Mouse (Mus musculus) midbrain, postnatal 0 days (tissue): ENCODE data around the gene Sost. TPM values are rescaled to one million over a fixed set of nuclear protein-coding genes. Genes with fewer than 3 reads are reported as not detected.

ENCODE experiments used
- ATAC-seq: fragments of 200-750 bp; cut with Nextera tagmentation; 2 replicates; pipeline ENCODE4 v1.8.0; 2017; ENCODE audit warnings: moderate number of reproducible peaks, mild to moderate bottlenecking, moderate TSS enrichment, moderate library complexity; ENCODE audit not compliant: low FRiP score
- DNase-seq: peaks from one replicate; pipeline ENCODE4 v3.0.0-alpha.2; 2015; ENCODE audit warnings: low spot score
- H3K27ac ChIP-seq: fragments of 300-500 bp; sonication (generic); 2 replicates; pipeline ENCODE4 v1.5.1; 2014; ENCODE audit warnings: low read depth, mild to moderate bottlenecking, low read length, mixed read lengths
- H3K27me3 ChIP-seq: fragments of 300-500 bp; sonication (generic); 2 replicates; pipeline ENCODE4 v1.6.1; 2014; ENCODE audit warnings: low read length, control low read depth, mixed read lengths; ENCODE audit not compliant: insufficient read depth
- H3K36me3 ChIP-seq: fragments of 300-500 bp; sonication (generic); 2 replicates; pipeline ENCODE4 v1.6.1; 2014; ENCODE audit warnings: low read length, control low read depth, mixed read lengths; ENCODE audit not compliant: insufficient read depth
- H3K4me1 ChIP-seq: fragments of 300-500 bp; sonication (generic); 2 replicates; pipeline ENCODE4 v1.6.1; 2014; ENCODE audit warnings: mild to moderate bottlenecking, control low read depth, antibody characterized with exemption, low read length, mixed read lengths; ENCODE audit not compliant: insufficient read depth
- H3K4me2 ChIP-seq: fragments of 300-500 bp; sonication (generic); 2 replicates; pipeline ENCODE4 v1.6.1; 2014; ENCODE audit warnings: low read depth, mild to moderate bottlenecking, low read length, mixed read lengths; ENCODE audit not compliant: poor library complexity, severe bottlenecking
- H3K4me3 ChIP-seq: fragments of 300-500 bp; sonication (generic); 2 replicates; pipeline ENCODE4 v1.5.1; 2014; ENCODE audit warnings: low read depth, mild to moderate bottlenecking, low read length, moderate library complexity
- H3K9ac ChIP-seq: fragments of 300-500 bp; sonication (generic); replicated peaks from 2 replicates; pipeline ENCODE4 v1.6.1; 2014; ENCODE audit warnings: mild to moderate bottlenecking, low read length, moderate library complexity, mixed read lengths; ENCODE audit not compliant: poor library complexity, severe bottlenecking
- H3K9me3 ChIP-seq: fragments of 300-500 bp; sonication (generic); 2 replicates; pipeline ENCODE4 v1.6.1; 2016; ENCODE audit warnings: low read length, control low read depth
- CTCF ChIP-seq: IDR thresholded peaks from 2 replicates; pipeline ENCODE4 v1.5.1; 2016; ENCODE audit warnings: antibody characterized with exemption, mild to moderate bottlenecking
- WGBS: fragments of 180-500 bp; shearing (Covaris S2); extraction: QIAGEN DNeasy Blood & Tissue Kit; methylation state at CpG from one replicate; pipeline ENCODE4 v1.1.7; 2014; 5-methylcytosine and 5-hydroxymethylcytosine counted together
- polyA plus RNA-seq: library from polyadenylated mRNA; unstranded; fragments of >200 nt; fragmentation: Nextera tagmentation; extraction: Ambion mirVana; gene quantifications from 2 replicates; pipeline ENCODE4 v1.2.1, GENCODE M21; 2015
- total RNA-seq: library from RNA; depleted of rRNA; stranded (reverse); fragments of >200 nt; gene quantifications from 2 replicates; pipeline ENCODE4 v1.2.3, GENCODE M21; 2014

Sost gene
- total and polyA plus RNA-seq, 2 experiments from 2014 or later: 0.11 to 0.12 TPM

DNA sequence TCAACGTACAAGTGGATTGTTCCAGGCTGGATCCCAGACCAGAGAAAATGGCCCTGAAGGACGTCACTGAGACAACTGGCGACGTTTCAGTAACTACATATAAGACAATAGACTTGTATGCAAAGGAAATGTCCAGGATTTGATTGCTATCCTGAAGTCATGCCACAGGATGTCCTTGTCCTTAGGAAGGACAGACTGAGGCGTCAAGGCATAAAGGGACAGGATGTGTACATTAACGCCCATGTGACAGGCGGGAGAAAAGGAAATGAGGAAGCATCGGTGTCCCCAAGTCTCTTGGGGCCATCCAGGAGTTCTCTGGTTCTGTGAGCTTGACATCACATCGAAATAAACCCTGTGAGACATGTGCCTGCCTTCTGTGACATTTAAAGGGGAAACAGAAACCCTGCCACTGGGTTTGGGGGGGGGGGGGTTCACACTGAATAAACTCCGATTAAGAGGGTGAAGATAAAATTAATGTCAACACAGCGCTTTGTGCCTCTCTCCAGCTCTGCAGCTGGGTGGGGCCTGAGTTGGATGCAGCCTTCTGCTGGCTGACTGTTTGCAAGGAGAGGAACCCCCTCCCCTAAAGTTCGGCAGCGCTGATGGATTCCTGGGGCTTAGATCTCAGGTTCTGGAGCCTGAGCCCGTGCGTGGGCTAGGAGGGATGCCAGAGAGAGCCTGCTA, 42.3 kb upstream of the Sost start:
- H3K9ac ChIP-seq: no peak overlapping the region
- no peak overlapping the region for H3K4me3 ChIP-seq
- ATAC-seq: no peak
- no peak for TF ChIP-seq CTCF
- H3K27ac ChIP-seq: no peak overlapping the region
- DNase-seq: no peak
- H3K36me3 ChIP-seq: peaks cover 50% of the 10 kb centered on the region
- H3K4me2 ChIP-seq: no peak overlapping the region
- H3K9me3 ChIP-seq: no peaks in the 10 kb centered on the region
- H3K4me1 ChIP-seq: no peaks in the 10 kb centered on the region
- 81% methylated on average over 15 of the region's 15 CpGs for WGBS
- H3K27me3 ChIP-seq: no peaks in the 10 kb centered on the region

DNA sequence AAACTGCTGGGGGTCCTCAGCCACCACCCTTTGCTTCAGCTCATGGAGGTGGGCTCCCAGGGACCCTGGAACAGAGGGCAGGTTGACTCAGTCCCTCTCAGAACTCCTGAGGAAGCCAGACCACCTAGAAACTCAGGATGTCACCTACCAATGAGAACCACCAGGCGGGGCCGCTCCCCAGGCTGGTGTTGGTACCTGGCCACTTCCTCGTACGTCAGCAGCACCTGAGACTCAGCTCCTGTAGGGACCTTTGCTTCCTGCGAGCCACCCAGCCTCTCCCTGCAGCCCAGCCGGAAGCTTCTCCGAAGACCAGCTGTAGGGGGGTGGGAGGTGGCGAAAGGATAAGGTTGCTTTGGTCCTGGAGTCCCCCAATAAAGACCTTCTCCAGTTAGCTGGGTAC, 41.6 kb upstream of the Sost start:
- Histone ChIP-seq H3K9me3 (no peaks in the 10 kb centered on the region), H3K36me3 (peaks cover 45% of the 10 kb centered on the region), H3K4me3 (no peak overlapping the region), H3K27me3 (no peaks in the 10 kb centered on the region), H3K4me1 (no peaks in the 10 kb centered on the region), H3K9ac (no peak overlapping the region), H3K27ac (no peak overlapping the region), H3K4me2 (no peak overlapping the region)
- DNase-seq (no peak), ATAC-seq (no peak)
- 94% methylated on average over 8 of the region's 8 CpGs for WGBS
- no peak for TF ChIP-seq CTCF

DNA sequence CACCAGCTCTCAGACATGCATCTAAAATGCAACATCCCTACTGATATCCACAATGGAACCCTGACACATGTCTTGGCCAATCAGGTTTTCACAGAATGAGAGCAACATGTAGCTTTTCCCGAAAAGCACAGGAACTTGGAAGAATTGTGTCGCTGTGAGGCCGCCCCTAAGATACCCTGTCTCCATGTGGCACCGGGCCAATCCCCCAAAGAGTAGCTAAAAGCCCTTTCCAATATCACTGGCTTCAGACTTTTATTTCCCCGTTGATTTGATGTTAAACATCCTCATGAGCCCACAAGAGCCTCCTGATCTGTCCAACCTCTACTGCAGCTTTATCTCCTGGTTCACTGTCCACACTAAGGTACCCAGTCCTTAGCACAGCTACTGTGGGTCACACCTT, 39.9 kb upstream of the Sost start:
- DNase-seq (no peak), ATAC-seq (no peak)
- H3K36me3 ChIP-seq: peaks cover 32% of the 10 kb centered on the region
- no peak for TF ChIP-seq CTCF
- H3K4me1 ChIP-seq: no peaks in the 10 kb centered on the region
- WGBS: 52% methylated on average over 5 of the region's 5 CpGs
- no peak overlapping the region for H3K9ac ChIP-seq
- no peaks in the 10 kb centered on the region for H3K9me3 ChIP-seq
- no peak overlapping the region for H3K4me2 ChIP-seq
- H3K4me3 ChIP-seq: no peak overlapping the region
- no peak overlapping the region for H3K27ac ChIP-seq
- H3K27me3 ChIP-seq: no peaks in the 10 kb centered on the region

DNA sequence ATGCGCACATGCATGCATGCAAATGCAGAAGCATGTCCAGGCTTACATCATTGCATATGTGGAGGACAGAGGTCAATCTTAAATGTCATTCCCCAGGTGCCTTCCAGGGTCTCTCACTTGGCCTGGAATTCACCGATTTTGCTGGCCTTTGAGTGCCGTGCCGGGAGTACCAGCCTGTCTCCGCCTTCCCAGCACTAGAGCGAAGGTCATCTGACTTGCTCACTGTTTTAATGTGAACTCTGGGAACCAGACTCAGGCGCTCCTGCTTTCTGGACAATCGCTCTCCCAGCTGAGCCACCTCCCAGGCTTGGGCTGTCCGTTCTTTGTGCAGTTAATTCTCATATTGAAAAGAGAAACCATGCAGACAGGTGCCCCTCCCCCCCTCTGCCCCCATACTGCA, 39.5 kb upstream of the Sost start:
- Histone ChIP-seq H3K4me3 (no peak overlapping the region), H3K36me3 (peaks cover 36% of the 10 kb centered on the region), H3K4me1 (no peaks in the 10 kb centered on the region), H3K9ac (no peak overlapping the region), H3K9me3 (no peaks in the 10 kb centered on the region), H3K4me2 (no peak overlapping the region), H3K27ac (no peak overlapping the region), H3K27me3 (no peaks in the 10 kb centered on the region)
- no peak for DNase-seq
- ATAC-seq: no peak
- TF ChIP-seq CTCF: no peak
- 53% methylated on average over 9 of the region's 9 CpGs for WGBS

DNA sequence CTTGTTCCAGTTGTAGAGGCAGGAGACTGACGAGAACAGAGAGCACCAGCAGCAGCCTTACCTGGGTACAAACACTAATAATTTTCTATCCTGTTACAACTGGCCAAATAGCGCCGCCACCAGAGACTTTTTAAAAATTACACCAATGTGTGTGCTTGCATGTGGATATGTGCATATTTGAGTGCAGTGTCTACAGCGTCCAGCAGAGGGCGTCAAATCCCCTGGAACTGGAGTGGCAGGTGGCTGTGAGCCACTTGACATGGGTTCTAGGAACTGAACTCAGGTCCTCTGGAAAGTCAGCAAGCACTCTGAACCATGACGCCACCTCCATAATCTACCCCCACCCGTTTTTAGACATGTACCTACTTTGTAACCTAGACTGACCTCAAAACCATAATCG, 37.4 kb upstream of the Sost start:
- ATAC-seq (no peak), DNase-seq (no peak)
- 91% methylated on average over 8 of the region's 8 CpGs for WGBS
- H3K27me3 ChIP-seq: no peaks in the 10 kb centered on the region
- H3K4me3 ChIP-seq: no peak overlapping the region
- no peak overlapping the region for H3K4me2 ChIP-seq
- no peaks in the 10 kb centered on the region for H3K4me1 ChIP-seq
- no peak overlapping the region for H3K27ac ChIP-seq
- H3K36me3 ChIP-seq: peaks cover 35% of the 10 kb centered on the region
- no peak overlapping the region for H3K9ac ChIP-seq
- no peaks in the 10 kb centered on the region for H3K9me3 ChIP-seq
- TF ChIP-seq CTCF: peak; percentile 61

DNA sequence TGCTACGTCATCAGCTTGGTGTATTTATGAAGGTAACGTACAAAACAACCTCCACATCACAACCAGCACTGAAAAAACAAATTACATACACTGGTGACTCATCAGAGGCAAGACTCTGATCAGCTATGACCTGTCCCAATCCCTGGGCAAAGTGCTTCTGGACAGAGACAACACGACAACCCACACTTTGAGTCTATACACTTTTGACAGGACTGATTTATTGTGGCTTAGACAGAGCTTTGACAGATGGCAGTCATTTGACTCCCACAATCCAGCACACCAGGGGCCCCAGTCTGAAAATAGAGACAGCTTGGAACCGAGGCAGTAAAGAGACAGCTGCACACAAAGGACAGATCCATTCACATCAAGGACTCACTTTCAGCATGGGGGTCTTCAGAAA, 32.7 kb upstream of the Sost start:
- Histone ChIP-seq H3K36me3 (peaks cover 15% of the 10 kb centered on the region), H3K9me3 (no peaks in the 10 kb centered on the region), H3K4me2 (no peak overlapping the region), H3K4me1 (no peaks in the 10 kb centered on the region), H3K27me3 (no peaks in the 10 kb centered on the region), H3K27ac (no peak overlapping the region), H3K4me3 (no peak overlapping the region), H3K9ac (no peak overlapping the region)
- 57% methylated on average over 4 of the region's 4 CpGs for WGBS
- no peak for TF ChIP-seq CTCF
- DNase-seq: no peak
- ATAC-seq: no peak
